Mouse (Mus musculus) bone marrow macrophage, adult 2 months (primary cell): ENCODE measurements around the gene Glis1. TPM values are rescaled to one million over a fixed set of nuclear protein-coding genes. Genes with fewer than 3 reads are reported as not detected.

ENCODE experiments used
- H3K27ac ChIP-seq: 2 replicates; pipeline ENCODE4 v1.5.1; 2012; ENCODE audit warnings: low read depth, low read length; ENCODE audit not compliant: insufficient read depth
- H3K4me1 ChIP-seq: 2 replicates; pipeline ENCODE4 v1.6.1; 2012; ENCODE audit warnings: low read length; ENCODE audit not compliant: control insufficient read depth, insufficient read depth
- H3K4me3 ChIP-seq: 2 replicates; pipeline ENCODE4 v1.5.1; 2012; ENCODE audit warnings: mild to moderate bottlenecking, low read length, moderate library complexity; ENCODE audit not compliant: insufficient read depth
- CTCF ChIP-seq: IDR thresholded peaks from 2 replicates; pipeline ENCODE4 v1.5.1; 2012; ENCODE audit warnings: low read depth, mild to moderate bottlenecking, low read length, moderate library complexity
- POLR2A ChIP-seq: IDR thresholded peaks from 2 replicates; pipeline ENCODE4 v1.6.1; 2012; ENCODE audit warnings: mild to moderate bottlenecking, low read depth, low read length, borderline replicate concordance
- polyA plus RNA-seq: library from polyadenylated mRNA; stranded (reverse); fragments of >200 nt; gene quantifications from 2 replicates; pipeline ENCODE4 v1.2.4, GENCODE M21; 2012; ENCODE audit not compliant: missing spikeins, insufficient read depth, insufficient read length

The Glis1 gene
- not detected in 2 replicates for polyA plus RNA-seq

DNA sequence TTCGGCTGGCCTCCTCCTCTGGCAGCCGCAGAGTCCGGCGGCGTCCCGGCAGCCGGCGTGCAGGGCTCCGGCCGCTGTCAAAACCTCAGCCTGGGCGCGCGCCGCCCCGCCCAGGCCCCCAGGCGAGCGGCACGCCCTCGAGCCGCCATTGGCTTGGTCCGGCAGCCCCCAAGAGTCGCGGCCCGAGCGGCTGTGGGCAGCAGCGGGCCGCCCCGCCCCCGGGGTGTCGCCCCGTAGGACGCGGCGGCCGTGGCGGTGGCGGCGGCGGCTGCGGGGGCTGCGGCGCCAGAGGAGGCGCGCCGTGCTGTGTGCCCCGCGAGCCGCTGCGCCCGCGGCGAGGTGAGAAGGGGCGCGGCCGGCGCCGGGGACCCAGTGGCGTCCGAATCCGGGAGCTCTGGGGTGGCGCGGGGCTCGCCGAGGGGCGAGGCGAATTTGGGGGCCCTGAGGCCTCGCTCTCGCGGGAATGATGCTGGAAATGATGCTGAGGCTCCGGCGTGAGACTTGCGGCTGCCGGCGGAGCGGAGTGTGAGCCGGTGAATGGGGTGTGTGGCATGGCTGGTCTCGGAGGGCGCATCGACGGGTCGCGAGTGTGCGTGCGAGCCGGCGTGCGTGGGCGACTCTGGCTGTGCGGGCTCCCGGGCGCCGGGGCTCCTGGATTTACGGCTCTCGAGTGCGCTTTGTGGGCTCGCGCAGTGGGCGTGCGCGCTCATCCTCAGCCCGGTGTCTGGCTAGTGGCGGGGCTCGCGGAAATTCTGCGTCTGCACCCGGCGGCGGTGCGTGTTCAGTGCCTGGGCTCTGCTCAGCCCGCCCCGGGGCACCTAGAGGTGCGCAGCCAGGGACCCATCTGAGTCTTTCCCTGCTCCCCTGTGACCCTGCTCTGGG is at the start of gene Glis1:
Glis1 (plus strand) TSS at position 236 of the 882 bp plus-strand sequence.
- no peaks in the 10 kb centered on the region for H3K4me1 ChIP-seq
- peak within 1 kb of the TSS; percentile 55 for H3K4me3 ChIP-seq
- no peak within 1 kb of the TSS for H3K27ac ChIP-seq
- no peak for TF ChIP-seq POLR2A
- TF ChIP-seq CTCF = no peak

DNA sequence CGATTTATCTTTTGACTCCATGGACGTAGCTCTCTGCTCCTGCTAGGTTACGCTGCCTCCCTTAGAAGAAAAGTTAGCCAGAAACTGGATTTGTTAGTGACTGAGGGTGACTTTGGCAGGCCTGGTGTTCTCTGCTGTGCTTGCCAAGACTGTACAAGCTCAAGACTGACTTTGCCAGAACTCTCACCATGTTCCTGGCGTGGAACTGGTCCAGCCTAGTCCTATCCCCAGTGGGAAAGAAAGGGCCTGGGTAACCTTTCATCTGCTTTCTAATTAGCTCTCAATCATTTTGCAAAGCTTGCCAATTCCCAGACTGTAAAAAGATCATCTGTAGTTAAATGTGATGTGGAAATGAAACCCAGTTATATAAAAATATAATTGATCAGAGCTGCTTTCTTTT is 47.4 kb upstream of the Glis1 start:
- Histone ChIP-seq H3K27ac (no peak overlapping the region), H3K4me1 (no peaks in the 10 kb centered on the region), H3K4me3 (no peak overlapping the region)
- no peak for TF ChIP-seq CTCF
- no peak for TF ChIP-seq POLR2A

DNA sequence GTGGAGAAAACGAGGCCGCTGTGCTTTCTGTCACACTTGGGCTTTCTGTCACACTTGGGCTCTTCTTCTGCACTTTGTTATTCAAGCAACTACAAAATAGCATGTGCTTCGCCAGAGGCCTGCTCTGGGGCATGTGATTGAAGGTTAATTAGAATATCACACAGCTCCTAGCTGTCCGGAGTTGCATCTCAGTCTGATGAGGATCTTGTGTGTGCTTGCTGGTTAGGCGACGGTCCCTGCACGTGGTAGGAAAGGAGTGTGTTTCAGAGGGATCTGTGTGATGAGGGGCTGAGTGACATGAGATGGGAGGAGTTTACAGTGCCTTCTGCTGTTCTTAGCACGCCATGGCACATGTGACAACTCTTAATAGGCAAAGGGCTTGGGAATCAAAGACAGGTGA is 46.9 kb upstream of the Glis1 start:
- no peak overlapping the region for H3K4me3 ChIP-seq
- TF ChIP-seq CTCF = no peak
- TF ChIP-seq POLR2A = no peak
- no peaks in the 10 kb centered on the region for H3K4me1 ChIP-seq
- H3K27ac ChIP-seq = no peak overlapping the region

DNA sequence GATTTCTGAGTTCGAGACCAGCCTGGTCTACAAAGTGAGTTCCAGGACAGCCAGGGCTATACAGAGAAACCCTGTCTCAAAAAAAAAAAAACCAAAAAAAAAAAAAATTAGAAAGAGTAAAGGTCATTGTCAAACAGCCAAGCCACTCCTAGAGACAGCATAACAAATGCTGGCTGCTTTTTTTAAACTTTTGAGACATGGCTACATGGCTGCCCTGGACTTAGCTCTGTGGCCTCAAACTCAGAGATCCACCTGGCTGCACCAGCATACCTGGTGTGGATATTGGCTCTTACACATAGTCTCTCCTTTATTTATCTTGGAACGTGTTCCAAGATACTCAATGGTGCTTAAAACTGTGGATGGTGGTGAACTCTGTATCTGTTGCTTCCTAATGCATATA is 46.1 kb upstream of the Glis1 start:
- no peak for TF ChIP-seq POLR2A
- TF ChIP-seq CTCF = no peak
- H3K27ac ChIP-seq = no peak overlapping the region

DNA sequence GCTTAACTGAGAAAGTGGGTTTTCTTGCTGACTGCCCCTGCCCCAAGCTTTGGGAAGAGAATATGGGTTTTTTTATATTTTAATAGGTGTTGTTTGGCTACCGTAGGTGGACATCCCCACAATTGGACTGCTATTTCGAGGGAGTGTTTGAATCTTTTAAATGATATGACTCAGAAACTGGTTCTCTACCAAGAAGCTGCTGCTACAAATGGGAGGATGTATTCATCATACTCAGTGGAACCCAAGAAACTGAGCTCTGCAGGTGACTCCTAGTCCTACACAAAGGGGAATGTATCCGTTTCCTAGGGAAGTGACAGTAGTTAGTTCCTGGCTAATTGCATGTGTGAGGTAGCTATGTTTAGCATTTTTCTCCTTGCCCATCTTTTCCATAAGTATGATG is 45.0 kb upstream of the Glis1 start:
- Histone ChIP-seq H3K4me3 (no peak overlapping the region), H3K27ac (no peak overlapping the region), H3K4me1 (no peaks in the 10 kb centered on the region)
- TF ChIP-seq CTCF (no peak), POLR2A (no peak)

More for the DNA sequence above, 46.1 kb upstream of the Glis1 start:
- no peaks in the 10 kb centered on the region for H3K4me1 ChIP-seq
- H3K4me3 ChIP-seq = no peak overlapping the region

DNA sequence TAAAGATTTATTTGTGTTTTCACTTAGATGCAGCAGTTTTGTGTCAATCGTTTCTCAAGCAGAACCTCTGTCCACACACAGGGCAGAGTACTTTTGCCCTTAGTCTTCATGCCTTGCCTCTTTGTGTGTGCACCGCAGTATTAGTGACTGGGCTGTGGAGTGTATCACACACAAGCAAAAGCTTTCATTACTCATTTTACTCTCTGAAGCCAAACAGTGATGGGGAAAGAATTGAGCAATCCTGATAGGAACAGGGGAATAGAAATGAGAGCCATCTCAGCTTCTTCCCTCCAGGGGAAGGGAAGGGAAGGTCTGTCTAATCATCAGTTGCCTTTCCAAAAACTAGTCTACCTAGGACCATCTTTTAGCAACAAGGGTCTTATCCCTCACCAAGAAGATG is 40.6 kb upstream of the Glis1 start:
- no peak for TF ChIP-seq CTCF
- no peak for TF ChIP-seq POLR2A
- H3K4me1 ChIP-seq = no peaks in the 10 kb centered on the region
- no peak overlapping the region for H3K27ac ChIP-seq
- no peak overlapping the region for H3K4me3 ChIP-seq

DNA sequence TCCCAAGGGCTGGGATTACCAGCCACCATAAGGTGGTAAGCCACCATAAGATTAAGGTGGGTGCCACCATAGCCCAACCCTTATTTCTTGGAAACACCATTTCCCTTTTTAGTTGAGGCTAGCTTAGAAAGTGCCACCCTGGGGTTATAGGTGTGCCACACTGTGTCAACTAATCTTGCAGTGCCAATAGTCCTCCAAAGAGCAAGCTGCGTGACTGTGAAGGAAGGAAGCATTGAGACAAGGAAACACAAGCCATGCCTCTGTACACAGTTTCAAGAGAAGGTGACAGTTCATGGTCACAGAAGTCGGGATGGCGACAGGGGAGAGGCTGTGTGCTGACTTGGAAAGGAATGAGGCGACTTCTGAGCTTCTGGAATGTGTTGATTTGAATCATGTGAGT is 14.2 kb upstream of the Glis1 start:
- no peaks in the 10 kb centered on the region for H3K4me1 ChIP-seq
- H3K4me3 ChIP-seq = no peak overlapping the region
- TF ChIP-seq POLR2A (no peak), CTCF (no peak)
- no peak overlapping the region for H3K27ac ChIP-seq

DNA sequence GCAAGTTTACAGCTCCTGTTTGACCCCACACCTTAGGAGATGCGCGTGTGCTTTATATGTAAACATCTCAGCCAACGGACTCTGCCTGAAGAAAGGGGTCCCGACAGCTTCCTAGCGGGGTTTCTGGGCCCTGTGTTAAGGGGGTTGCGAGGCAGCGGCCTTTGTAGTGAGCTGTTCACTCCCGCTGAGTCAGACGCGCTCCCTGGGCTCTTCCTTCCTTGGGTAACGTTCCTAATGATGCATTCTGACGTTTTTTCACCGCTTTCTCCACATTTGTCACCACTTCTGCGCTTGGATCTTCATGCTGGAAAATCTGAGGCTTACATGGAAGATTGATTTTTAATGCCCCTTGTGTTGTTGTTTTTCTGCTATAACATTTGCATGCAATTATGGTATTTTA is 12.7 kb upstream of the Glis1 start:
- Histone ChIP-seq H3K4me3 (no peak overlapping the region), H3K27ac (no peak overlapping the region), H3K4me1 (no peaks in the 10 kb centered on the region)
- TF ChIP-seq CTCF (no peak), POLR2A (no peak)

DNA sequence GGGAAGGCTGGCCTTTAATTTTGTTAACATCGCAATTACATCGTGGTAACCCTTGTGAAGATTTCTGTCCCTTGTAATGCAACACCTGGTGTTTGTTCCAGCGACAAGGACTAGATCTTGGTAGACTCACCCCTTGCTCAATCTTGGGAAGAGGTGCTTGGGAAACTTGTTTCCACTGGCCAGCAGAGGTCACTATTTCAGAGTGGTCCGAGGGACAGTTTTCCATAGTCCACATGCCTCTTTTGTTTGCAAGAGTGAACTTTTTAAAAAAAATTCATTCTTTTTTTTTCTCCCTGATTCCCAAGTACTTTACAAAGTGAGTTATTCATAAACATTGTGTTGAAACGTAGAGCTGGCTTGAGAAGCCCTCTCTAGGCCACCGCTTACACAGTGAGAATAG is 12.2 kb upstream of the Glis1 start:
- Histone ChIP-seq H3K27ac (no peak overlapping the region), H3K4me3 (no peak overlapping the region), H3K4me1 (no peaks in the 10 kb centered on the region)
- TF ChIP-seq CTCF = no peak

DNA sequence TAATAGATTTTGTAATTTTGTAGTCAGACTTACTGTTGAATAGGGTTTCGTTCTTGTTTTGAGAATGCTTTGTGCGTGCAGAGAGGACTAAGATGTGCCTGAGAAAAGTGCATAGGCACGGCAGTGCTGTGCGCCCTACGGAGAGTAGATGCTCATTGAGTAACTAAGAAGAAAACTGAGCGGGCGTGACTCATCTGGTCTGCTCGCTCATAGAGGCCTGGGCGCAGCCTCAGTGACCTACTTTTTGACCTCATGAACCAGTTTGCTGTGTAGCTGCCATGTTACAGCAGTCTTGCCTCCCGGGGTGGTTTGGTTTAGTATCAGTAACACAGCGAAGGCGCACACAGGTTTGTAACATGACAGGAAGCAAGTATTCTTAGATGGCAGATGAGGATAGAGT is 8.8 kb upstream of the Glis1 start:
- TF ChIP-seq CTCF (no peak), POLR2A (no peak)
- H3K4me1 ChIP-seq = no peaks in the 10 kb centered on the region
- no peak overlapping the region for H3K27ac ChIP-seq
- no peak overlapping the region for H3K4me3 ChIP-seq

DNA sequence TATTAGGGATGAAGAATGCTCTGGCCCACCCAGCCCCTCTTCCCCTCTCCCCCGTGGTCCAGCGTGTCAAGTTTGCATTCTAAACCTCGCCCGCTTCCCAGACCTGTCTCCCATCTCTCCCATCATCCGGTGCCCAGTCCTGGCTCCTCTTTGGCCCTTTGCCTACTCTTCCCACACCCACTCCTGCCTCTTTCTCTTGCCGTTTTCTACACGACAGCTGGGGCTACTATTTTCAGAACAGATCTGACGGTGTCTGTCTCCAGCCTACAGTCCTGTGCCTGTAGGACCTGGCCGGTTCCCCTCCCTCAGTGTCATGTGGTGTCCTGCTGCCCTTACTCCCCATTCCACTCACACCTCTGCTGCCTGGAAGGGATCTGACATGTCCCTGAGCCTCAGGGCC is 7.8 kb upstream of the Glis1 start:
- Histone ChIP-seq H3K4me3 (no peak overlapping the region), H3K27ac (no peak overlapping the region), H3K4me1 (no peaks in the 10 kb centered on the region)
- TF ChIP-seq CTCF (no peak), POLR2A (no peak)
